Mouse (Mus musculus): ENCODE results near the gene Atcay. TPM values are rescaled to one million over a fixed set of nuclear protein-coding genes. Genes with fewer than 3 reads are reported as not detected.

Atcay gene
- total and polyA plus RNA-seq, 3 experiments = 0.06 to 0.08 TPM; not detected in 1

DNA sequence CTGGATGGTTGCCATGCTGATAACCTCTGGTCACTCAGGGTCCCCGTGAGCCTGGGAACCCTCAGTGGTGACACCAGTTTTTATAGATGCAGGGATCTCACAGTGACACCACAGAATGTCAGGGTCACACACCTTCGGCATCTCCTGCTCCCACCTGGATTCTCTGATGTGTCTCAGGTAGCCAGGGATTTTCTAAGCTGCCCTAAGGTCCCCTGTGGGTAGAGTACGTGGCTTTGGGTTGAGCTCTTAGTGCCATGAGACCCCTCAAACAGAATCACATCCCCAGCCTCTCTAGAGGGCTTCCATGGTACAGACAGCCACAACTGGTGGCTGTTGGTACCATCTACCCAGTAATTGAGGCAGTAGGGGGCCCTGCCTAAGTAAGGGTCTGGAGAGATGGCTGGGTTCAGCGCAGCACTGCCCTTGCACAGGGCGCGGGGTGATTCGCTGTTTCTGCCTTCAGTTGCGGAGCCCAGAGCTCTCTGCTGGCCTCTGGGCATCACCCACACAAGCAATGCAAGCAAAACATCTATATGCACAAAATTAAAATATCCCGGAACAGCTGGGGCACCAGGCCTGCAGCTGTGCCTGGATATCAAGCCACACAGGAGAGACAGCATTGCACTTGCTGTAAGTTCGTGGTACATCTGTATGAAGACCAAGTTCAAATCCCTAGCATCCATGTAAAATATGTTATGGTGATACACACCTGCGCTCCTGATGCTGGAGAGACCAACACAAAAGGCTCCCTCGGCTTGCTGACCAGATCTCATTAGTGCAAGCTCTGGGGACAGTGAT lies 6.0 kb upstream of the Atcay start:
- H3K4me2 ChIP-seq (ENCODE audit: insufficient read depth, low read depth, poor library complexity, severe bottlenecking) = no peak overlapping the region
- H3K79me2 ChIP-seq (replicated peaks; ENCODE audit: control insufficient read depth, extremely low read depth, insufficient read depth, poor library complexity, severe bottlenecking) = no peaks in the 10 kb centered on the region
- no peak overlapping the region for H3K27ac ChIP-seq (ENCODE audit: insufficient read depth, low read depth)
- no peak overlapping the region for H3K9ac ChIP-seq (ENCODE audit: insufficient read depth, low read depth)
- dilution Hi-C loops (cut with MboI; ENCODE audit: extremely low pct_ligation_motif_present, extremely low pct_unique_long_range_greater_than_20kb, low sequenced_read_pairs) (no loop called here), in situ Hi-C loops (cut with MboI; ENCODE audit: low pct_ligation_motif_present, low pct_unique_long_range_greater_than_20kb, low sequenced_read_pairs) (loop anchor here (5.0 kb wide), 1 partner anchor 34 kb away; the partner anchor contains the start of gene Nmrk2)
- H3K36me3 ChIP-seq (replicated peaks in 1 of 2; ENCODE audit: control insufficient read depth in 1 of 2, insufficient read depth in 1 of 2, low read length in 1 of 2) = peaks cover 0 to 55% of the 10 kb centered on the region in 2 experiments
- H3K9me3 ChIP-seq (replicated peaks; ENCODE audit: low read length) = no peaks in the 10 kb centered on the region
- H3K4me1 ChIP-seq (ENCODE audit: control insufficient read depth in 1 of 2, insufficient read depth in 2 of 2) = peaks cover 8 to 20% of the 10 kb centered on the region in 2 experiments
- no peak overlapping the region for H3K4me3 ChIP-seq (replicated peaks in 1 of 3; ENCODE audit: low read depth in 2 of 3, low read length in 2 of 3, poor library complexity in 1 of 3)
- TF ChIP-seq ETS1 (conservative IDR thresholded peaks at IDR 0.05; ENCODE audit: low read depth, low read length) (no peak), NELFE (IDR thresholded peaks at IDR 0.05; ENCODE audit: low read depth, low read length) (no peak), ZMIZ1 (IDR thresholded peaks at IDR 0.05; ENCODE audit: low read depth, low read length) (no peak), USF1 (IDR thresholded peaks at IDR 0.05; ENCODE audit: low read depth, low read length) (no peak), TCF12 (IDR thresholded peaks at IDR 0.05; ENCODE audit: low read depth, low read length) (no peak), POLR2AphosphoS2 (IDR thresholded peaks at IDR 0.05; ENCODE audit: low read depth, low read length) (no peak), HCFC1 (IDR thresholded peaks at IDR 0.05; ENCODE audit: low read depth, low read length) (no peak), SIN3A (IDR thresholded peaks at IDR 0.05; ENCODE audit: low read length) (no peak), SMC3 (IDR thresholded peaks at IDR 0.05; ENCODE audit: low read depth, low read length) (no peak), ZNF384 (IDR thresholded peaks at IDR 0.05; ENCODE audit: low read depth, low read length) (no peak)
- DNase-seq (ENCODE audit: extremely low read depth) = no peak
- H3K27me3 ChIP-seq (replicated peaks) = no peaks in the 10 kb centered on the region

- Histone ChIP-seq H3K4me2 (ENCODE audit: insufficient read depth, low read depth, poor library complexity, severe bottlenecking) (no peak overlapping the region), H3K9me3 (replicated peaks; ENCODE audit: low read length) (no peaks in the 10 kb centered on the region), H3K36me3 (replicated peaks in 1 of 2; ENCODE audit: control insufficient read depth in 1 of 2, insufficient read depth in 1 of 2, low read length in 1 of 2) (peaks cover 0 to 42% of the 10 kb centered on the region in 2 experiments), H3K27ac (ENCODE audit: insufficient read depth, low read depth) (no peak overlapping the region), H3K79me2 (replicated peaks; ENCODE audit: control insufficient read depth, extremely low read depth, insufficient read depth, poor library complexity, severe bottlenecking) (no peaks in the 10 kb centered on the region), H3K4me1 (ENCODE audit: control insufficient read depth in 1 of 2, insufficient read depth in 2 of 2) (peaks cover 14 to 17% of the 10 kb centered on the region in 2 experiments), H3K27me3 (replicated peaks) (peaks cover 3% of the 10 kb centered on the region), H3K9ac (ENCODE audit: insufficient read depth, low read depth) (no peak overlapping the region), H3K4me3 (replicated peaks in 1 of 3; ENCODE audit: low read depth in 2 of 3, low read length in 2 of 3, poor library complexity in 1 of 3) (no peak overlapping the region)
- dilution Hi-C loops (cut with MboI; ENCODE audit: extremely low pct_ligation_motif_present, extremely low pct_unique_long_range_greater_than_20kb, low sequenced_read_pairs) (no loop called here), in situ Hi-C loops (cut with MboI; ENCODE audit: low pct_ligation_motif_present, low pct_unique_long_range_greater_than_20kb, low sequenced_read_pairs) (no loop called here)
- no peak for TF ChIP-seq CHD2 (IDR thresholded peaks at IDR 0.05; ENCODE audit: low read length)
- no peak for DNase-seq (ENCODE audit: extremely low read depth)
Observed at GRCm38 (mm10) chr10:81234206-81234605, 3.6 kb upstream of the Atcay start.

GRCm38 (mm10) chr10:81233226-81233585 lies 2.6 kb upstream of the Atcay start:
- no peak for DNase-seq (ENCODE audit: extremely low read depth)
- peak overlapping the region; percentile 65 to 83 (median 73) for H3K4me3 ChIP-seq (replicated peaks in 1 of 3; ENCODE audit: low read depth in 2 of 3, low read length in 2 of 3, poor library complexity in 1 of 3)
- H3K9me3 ChIP-seq (replicated peaks; ENCODE audit: low read length) = no peaks in the 10 kb centered on the region
- TF ChIP-seq MXI1 (IDR thresholded peaks at IDR 0.05; ENCODE audit: low read depth, low read length) (no peak), CHD2 (IDR thresholded peaks at IDR 0.05; ENCODE audit: low read length) (0 out of 2 replicates have a peak, but pooled peaks have one; percentile 33), MAX (IDR thresholded peaks at IDR 0.05; ENCODE audit: low read length) (no peak), CTCF (conservative IDR thresholded peaks at IDR 0.05 in 1 of 2, IDR thresholded peaks at IDR 0.05 in 1 of 2; ENCODE audit: low read depth in 2 of 2, low read length in 2 of 2) (no peak), KAT2A (IDR thresholded peaks at IDR 0.05; ENCODE audit: insufficient replicate concordance, low read length) (no peak)
- dilution Hi-C loops (cut with MboI; ENCODE audit: extremely low pct_ligation_motif_present, extremely low pct_unique_long_range_greater_than_20kb, low sequenced_read_pairs) = no loop called here
- H3K79me2 ChIP-seq (replicated peaks; ENCODE audit: control insufficient read depth, extremely low read depth, insufficient read depth, poor library complexity, severe bottlenecking) = no peaks in the 10 kb centered on the region
- peak overlapping the region; percentile 80 for H3K9ac ChIP-seq (ENCODE audit: insufficient read depth, low read depth)
- H3K4me2 ChIP-seq (ENCODE audit: insufficient read depth, low read depth, poor library complexity, severe bottlenecking) = peak overlapping the region; percentile 76
- H3K27me3 ChIP-seq (replicated peaks) = peaks cover 13% of the 10 kb centered on the region
- H3K27ac ChIP-seq (ENCODE audit: insufficient read depth, low read depth) = no peak overlapping the region
- peaks cover 0 to 38% of the 10 kb centered on the region in 2 experiments for H3K36me3 ChIP-seq (replicated peaks in 1 of 2; ENCODE audit: control insufficient read depth in 1 of 2, insufficient read depth in 1 of 2, low read length in 1 of 2)
- peaks cover 14 to 17% of the 10 kb centered on the region in 2 experiments for H3K4me1 ChIP-seq (ENCODE audit: control insufficient read depth in 1 of 2, insufficient read depth in 2 of 2)
- in situ Hi-C loops (cut with MboI; ENCODE audit: low pct_ligation_motif_present, low pct_unique_long_range_greater_than_20kb, low sequenced_read_pairs) = no loop called here

Data from CH12.LX (cell line).